Mouse (Mus musculus): ENCODE measurements around the gene Vwa3b.

Vwa3b gene

DNA sequence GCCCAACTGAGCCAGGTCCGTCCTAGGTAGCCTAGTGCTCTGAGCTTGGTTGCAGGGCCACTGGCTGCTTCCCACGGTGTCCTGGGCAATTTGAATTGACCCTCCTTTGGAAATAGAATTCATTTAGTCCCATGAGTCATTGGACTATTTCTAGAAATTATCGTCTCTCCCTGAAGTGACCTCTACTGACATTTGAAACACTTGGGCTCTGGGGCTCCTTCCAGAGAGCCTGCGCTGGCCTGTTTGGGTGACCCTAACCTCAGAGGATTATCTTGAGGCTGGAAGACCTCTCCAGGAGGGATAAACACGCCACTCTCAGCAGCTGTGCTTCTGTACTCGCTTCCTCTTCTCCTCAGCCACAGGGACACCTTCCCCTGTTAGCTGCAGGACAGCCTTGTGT, 204.0 kb downstream of the Vwa3b start:
- in situ Hi-C loops (cut with MseI, MboI), result no loop called here

DNA sequence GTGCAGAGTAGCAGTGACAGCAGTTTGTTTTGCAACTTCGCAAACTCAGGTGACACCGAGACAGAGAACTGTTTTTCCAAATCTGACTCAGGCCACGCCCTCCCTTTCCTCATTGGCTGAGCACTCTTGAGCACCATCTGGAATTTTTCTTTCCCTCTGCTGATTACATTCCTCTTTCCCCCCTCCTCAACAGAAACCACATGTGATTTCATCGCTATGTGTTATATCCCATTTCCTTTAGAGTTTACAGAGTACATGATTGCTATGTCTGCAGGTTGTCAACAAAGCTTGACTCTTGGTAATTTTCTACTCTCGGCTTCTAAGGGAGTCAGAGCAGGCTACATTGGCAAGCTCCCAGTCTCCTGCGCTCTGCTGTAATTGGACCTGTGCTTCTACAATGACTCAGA, 204.9 kb downstream of the Vwa3b start:
- in situ Hi-C loops (cut with MseI, MboI), result no loop called here

Measured in mouse trophoblast stem cell (cell line).